Mouse (Mus musculus) cerebellum, postnatal 4 days (tissue): ENCODE data around the gene Camta2.
A peak's percentile ranks its signal among the peaks of the same experiment; 100 is the strongest.

Experiments
- DNase-seq, 2 experiments: peaks; one replicate each; pipeline ENCODE4 v3.0.0; 2022; ENCODE audit warnings: low spot score in 2 of 2, mixed read lengths in 1 of 2

The Camta2 gene

DNA sequence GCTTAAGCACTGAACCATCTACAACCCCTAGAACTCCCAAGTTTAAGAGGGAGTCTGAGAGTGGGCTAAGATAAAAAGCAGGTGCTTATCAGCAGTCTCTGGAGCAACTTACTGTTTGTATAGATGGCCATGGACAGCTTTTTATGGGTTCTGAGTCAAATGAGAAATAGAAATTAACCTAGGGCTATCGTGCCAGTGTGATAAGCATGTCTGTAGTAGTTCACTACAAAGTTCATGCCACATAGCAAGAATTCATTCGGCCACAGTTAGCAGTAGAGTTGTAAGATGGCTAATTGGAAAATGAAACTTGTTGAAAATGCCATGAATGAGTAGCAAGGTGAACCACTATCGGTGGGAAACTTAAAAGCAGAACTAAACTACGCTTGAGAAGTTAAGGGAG, 39.4 kb downstream of the Camta2 start:
- no peak for DNase-seq

DNA sequence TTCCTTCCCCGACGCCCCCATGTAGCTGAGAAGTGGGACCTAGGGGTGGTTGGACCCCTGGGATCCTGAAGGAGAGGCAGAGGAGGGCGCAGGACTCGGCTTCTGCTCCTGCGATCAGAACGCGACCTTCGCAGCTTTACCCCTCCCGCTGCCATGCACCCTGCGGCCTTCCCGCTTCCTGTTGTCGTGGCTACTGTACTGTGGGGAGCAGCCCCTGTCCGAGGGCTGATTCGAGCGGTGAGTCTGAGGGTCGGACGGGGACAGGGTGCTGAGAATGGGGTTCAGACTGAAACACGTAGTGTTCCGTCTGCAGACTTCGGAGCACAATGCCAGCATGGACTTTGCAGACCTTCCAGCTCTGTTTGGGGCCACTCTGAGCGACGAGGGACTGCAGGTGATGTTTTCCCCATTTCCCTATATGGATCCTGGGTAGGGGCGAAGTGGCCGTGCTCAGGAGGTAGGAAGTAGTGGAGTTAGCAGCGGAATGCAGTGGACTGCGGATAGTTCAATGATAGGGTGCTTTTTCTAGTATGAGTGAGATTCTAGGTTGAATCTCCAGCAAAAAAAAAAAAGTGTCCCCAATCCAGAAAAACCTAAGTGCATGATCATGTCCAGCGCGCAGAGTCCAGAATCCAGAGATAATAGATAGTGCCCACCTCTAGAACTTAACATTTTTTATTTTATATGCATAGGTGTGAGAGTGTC, 40.0 kb downstream of the Camta2 start:
- DNase-seq, result peak in 1 of 2 experiments; percentile 29

DNA sequence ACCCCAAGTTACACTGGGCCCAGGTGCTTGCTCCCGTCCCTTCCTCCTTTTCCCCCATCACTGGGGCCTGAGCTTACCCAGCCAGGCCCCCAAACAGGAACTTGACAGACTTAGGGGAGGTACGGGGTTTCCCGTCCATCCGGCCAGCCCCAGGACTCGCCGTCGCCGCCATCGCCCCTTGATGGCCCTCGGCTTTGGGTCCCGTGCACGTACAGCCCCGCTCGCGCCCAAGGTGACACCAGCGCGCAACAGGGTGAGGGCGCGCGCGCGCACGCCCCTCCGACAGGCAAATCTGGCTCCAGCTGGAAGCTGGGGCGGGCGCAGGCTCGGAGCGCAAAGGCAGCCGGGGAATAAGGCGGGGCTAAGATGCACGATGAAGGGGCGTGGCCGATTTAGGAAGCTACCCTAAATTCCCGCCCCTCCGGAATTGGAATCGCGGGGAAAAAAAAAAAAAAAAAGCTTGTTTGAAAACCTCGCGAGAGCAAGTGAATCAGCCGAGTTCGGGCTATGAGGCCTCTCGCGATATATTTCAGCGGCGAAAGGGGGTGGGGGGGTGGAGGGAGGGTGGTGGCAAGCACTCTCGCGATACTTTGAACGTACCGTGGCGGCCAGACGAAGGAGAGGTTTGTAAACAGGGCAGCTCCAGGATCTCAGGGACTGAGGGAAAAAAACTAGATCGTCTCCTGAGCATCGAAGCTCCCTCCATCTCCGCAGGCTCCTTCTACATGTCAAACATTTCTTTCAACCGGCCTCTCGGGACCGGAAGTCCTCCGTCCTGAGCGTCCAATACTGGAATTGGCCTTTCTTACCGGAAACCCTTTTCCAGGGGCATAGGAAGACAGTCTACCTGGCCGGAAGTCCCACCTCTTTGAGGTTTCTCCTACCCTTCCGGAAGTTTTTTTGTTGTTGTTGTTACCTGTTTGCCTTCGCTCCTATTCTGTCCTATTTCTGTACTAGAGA, 40.9 kb downstream of the Camta2 start, which contains the start of the genes Rnf167 and Slc25a11:
Rnf167 (plus strand) TSS at position 545 of the 960 bp plus-strand sequence.
Slc25a11 (minus strand) TSS at position 789 of the 960 bp plus-strand sequence.
- DNase-seq, result peak; percentile 86 to 95

DNA sequence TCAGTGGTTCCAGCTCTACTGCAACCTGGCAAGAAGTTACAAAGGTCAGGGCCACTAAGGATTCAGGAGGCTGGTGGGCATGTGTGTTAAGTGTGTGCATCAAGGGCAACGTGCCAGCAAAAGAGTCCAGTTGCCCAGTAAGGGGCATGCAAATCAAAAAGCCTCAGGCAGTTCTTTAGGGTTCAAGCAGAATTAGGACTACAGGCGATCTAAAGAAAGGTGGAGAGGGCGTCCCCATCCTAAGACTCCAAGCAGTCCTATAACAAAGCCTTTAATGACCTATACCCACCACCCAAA, 41.7 kb downstream of the Camta2 start:
- DNase-seq, result peak in 1 of 2 experiments; percentile 26

DNA sequence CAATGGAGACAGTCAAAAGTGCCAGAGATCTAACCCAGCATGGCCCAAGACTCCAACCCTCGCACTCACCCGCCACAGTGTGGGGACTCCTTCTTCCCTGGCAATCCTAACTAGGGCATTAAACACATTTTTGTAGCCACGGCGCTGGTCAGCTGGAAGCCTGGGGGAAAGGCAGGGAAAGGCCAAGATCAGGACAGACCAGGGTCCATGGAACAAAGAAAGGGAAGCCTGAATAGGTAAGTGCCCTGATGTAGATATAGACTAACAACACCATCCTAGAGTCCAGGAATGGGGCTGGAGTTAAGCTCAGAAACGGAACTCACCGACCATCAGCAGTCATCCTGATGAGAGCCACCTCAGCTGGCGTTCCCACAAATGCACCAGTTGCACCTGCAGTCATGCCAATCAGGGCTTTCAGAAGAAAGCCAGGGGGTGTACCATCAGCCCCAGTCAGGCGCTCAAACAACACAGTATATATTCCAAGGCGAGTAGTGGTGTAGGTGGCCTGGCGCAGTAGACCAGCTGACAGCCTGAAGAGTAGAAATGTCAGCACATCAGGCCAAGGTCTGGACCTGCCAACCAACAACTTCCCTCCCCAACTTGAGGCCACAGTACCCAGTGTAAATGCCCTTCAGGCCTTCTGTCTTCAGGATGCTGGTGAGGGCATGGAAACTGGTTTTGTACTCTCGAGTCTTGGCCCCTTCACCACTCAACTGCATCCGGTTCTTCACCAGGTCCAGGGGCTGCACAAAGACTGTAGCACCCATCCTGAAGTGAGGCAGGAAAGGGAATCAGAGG, 42.2 kb downstream of the Camta2 start:
- DNase-seq, result no peak

DNA sequence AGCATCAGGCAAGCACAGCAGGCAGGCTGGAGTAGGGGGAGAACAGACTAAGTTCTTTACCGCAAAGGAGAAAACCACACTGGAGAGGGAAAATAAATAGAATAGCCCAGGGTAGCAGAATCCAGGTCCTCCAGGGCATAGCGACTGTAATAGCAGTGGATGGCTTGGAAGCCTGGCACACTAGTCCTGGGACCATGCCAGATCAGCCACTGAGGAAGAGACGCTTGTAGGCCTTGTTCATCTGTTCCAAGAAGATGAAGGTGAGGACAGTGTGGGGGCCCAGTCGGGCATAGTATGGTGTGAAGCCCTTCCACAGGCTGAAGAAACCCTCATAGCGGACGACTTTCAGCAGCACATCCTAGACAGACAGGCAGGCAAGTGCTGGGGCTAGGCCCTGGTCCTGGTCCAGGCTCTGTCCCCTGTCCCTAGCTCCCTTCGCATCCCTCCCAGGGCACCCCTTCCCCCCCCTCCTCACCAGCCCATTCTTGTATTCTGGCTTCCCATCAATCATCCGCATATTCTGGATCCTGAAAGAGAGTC, 43.3 kb downstream of the Camta2 start:
- DNase-seq, result no peak

DNA sequence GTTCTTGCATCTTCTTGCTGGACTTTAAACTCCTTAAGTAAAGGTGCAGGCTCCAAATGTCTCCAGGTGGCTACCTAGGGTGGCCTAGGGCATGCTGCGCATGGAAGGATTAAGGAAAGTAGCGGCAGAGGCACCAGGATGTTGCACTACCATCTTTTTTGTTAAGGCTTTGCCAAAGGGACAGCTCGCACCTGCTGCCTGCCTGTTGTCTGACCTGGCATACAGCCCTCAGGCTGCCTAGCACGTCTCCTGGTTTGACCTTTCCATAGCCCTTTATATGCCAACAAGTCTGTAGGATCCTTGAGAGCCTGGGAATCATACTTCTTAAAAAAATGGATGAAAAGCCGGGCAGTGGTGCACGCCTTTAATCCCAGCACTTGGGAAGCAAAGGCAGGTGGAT, 44.9 kb downstream of the Camta2 start:
- no peak for DNase-seq

DNA sequence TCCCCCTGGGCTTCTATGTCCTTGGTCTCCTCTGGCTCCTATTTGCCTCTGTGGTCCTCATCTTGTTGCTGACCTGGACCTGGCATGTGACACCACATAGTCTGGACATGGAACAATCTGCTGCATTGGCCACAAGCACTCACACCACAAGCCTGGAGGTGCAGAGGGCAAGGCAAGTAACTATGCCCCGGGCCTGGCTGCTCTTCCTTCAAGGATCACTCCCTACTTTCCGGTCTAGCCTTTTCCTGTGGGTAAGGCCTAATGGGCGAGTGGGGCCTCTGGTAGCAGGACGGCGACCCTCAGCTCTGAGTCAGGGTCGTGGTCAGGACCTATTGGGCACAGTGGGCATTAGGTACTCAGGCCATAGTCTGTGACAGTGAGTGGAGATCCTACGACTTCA, 46.7 kb downstream of the Camta2 start:
- DNase-seq, result no peak

DNA sequence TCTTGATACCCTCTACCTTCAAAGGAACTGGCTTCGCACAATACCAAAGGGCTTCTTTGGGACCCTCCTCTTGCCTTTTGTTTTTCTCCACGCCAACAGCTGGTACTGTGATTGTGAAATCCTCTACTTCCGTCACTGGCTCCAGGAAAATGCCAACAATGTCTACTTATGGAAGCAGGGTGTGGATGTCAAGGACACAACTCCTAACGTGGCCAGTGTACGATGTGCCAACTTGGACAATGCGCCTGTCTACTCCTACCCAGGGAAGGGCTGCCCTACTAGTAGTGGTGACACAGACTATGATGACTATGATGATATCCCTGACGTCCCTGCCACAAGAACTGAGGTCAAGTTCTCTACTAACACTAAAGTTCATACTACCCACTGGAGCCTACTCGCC, 47.9 kb downstream of the Camta2 start:
- DNase-seq, result no peak

DNA sequence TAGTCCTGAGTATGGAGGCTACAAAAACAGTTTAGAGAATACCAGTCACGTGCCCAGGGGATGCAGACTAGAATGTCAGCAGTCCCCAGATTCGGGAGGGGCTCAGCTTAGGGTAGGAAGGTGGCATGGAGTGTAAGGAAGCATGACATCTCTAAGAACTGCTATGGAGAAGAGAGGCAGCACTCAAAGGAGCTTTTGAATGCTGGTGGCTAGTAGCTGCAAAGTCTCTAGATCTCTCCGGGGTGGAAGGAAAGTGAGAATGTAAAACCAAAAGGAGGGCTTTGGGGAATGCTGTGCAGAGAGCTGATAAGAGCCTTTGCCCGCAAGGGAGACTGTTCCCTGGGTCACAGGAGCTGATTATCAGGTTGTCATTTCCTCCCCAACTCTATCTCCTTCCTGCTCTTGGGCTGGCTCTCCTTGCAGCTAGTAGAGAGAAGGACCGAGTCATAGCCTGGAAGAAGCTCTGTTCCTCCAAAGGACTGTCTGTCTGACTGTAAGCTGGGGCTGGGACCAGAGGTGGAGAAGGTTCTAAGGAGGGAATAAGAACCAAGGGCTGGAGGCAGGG, 49.1 kb downstream of the Camta2 start, which contains the start of gene Gp1ba:
Gp1ba (plus strand) TSS at position 409 of the 565 bp plus-strand sequence.
- no peak for DNase-seq

DNA sequence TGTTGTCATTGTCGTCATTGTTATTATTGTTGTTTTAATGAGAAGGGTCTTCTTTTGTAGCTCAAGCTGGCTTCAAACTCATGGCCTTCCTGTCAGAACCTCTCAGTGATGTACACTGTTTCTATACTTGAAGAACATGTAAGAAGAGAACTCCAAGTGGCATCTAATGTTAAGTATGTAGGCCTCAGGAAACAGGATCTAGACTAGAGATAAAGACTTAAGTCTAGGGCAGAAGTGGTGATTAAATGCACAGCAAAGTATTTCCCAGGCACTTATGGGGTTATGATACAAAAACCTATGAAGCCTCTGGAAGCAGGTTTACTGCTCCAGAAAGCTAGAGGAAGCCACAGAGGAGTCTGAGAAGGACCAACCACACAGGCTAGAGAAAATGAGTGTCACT, 49.6 kb downstream of the Camta2 start:
- no peak for DNase-seq

DNA sequence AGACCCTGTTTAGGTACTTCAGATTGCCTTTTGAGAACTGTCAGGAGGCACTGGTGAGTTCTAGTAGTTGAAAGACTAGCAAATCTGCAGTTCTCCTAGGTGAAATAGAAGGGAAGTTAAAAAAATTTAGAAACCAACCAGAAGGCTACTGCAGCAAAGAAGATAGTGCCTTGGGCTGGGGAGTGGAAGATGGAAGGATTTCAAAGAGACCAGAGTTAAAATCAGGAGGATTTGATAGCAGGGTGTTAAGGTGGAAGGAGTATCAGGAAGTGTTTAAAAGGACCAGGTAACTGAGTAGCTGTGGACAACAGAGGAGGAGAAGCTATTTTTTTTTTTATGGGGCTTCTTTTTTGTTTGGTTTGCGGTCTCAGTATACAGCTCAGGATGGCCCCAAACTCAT, 50.1 kb downstream of the Camta2 start:
- no peak for DNase-seq

DNA sequence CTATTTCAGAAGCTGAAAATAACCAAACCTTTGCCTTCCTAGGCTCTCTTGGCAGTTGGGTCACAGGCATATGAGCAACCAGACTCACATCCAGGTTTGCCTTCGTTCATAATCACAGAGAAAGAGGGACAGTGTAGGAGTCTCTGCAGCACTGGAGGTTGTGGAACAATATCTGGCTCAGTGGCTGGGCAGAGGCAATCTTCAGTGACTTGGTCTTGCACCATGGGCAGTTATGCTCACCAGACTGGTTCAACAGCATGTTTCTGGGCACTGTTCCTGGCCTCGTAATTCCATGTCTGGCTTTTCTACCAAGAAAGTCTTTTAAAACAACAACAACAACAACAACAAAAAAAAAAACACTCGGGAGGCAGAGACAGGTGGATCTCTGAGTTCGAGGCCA, 52.3 kb downstream of the Camta2 start:
- DNase-seq, result no peak

DNA sequence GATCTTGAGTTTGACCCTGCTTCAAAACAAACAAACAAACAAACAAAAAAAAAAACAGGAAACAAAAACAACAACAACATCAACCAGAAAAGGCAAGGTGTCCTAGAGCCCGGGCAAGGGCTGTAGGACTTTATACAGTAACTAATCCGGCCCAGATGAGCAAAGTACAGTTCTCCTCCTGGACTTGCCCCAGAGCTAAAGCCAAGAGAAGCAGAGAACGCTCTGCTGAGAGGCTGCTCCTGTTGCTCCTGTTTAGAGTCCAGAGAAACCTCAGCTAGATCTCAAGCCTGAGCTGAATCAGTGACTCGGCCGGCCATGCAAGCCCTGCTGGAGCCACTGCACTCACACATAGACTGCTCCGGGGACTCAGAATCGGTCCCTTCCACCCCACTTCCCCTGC, 57.8 kb downstream of the Camta2 start:
- no peak for DNase-seq

DNA sequence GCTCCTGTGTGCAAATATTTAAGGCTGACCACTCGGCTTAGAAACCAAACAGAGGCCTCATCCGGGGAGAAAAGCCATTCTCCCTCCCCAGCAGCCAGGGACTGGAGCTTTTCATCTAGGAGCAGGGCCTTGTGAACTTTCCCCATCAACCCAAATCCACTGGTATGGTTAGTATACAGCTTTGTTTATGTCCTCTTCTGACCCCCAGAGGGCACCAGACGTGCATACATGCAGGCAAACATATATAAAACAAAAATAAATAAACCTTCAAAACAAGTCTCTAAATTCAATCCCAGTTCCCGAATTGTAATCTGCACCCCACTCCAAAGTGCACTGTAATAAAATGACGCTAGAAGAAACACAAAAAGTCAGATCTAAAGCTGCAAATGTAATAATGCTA, 58.3 kb downstream of the Camta2 start:
- DNase-seq, result no peak

DNA sequence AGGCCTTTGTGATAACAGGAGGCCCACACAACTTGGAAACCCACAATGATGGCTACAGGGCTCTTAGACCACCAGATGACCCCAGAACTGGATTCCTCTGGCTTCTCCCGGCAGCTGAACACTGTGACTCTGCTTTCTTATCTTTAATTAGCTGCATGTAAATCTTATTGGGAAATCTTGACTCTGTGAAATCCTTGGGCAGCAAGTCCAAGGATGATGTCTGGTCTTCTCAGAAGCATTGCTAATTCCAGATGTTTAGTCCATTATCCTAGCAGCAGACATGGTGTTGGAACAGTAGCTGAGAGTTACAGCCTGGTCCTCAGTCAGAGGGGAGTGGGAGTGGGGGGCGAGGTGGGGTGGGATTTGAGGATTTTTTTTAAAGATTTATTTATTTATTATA, 59.5 kb downstream of the Camta2 start:
- no peak for DNase-seq

DNA sequence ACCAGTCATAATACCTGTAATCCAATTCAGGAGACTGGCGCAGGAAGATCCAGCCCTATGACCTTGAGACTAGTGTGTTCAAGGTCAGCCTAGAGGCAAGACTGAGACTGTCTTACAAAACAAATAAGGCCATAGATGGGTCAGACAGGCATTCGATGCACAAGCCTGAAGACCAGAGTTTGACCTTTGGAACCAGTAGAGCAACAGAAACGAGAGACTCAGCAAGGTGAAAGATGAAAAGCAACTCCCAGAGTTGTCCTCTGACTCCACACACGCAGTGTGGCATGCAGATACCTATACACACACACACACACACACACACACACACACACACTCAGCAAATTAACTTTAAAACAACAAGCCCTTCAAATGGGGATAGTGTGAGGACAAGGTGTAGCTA, 61.0 kb downstream of the Camta2 start:
- no peak for DNase-seq

DNA sequence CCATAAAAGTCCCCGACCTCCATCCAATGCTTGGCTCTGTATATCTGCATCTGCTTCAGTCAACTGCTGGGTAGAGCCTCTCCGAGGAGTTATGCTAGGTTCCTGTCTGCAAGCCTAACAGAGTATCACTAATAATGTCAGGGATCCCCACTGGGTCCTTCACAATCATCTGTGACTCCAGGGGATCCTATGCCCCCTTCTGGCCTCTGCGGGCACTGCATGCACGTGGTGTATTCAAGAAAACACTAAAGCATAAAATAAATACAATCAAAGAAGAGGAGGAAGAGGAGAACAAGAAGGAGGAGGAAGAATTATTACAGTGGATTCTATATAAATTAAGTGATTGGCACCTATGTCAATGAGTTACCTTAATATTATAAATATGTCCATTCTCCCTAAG, 62.4 kb downstream of the Camta2 start:
- peak in 1 of 2 experiments; percentile 50 for DNase-seq

DNA sequence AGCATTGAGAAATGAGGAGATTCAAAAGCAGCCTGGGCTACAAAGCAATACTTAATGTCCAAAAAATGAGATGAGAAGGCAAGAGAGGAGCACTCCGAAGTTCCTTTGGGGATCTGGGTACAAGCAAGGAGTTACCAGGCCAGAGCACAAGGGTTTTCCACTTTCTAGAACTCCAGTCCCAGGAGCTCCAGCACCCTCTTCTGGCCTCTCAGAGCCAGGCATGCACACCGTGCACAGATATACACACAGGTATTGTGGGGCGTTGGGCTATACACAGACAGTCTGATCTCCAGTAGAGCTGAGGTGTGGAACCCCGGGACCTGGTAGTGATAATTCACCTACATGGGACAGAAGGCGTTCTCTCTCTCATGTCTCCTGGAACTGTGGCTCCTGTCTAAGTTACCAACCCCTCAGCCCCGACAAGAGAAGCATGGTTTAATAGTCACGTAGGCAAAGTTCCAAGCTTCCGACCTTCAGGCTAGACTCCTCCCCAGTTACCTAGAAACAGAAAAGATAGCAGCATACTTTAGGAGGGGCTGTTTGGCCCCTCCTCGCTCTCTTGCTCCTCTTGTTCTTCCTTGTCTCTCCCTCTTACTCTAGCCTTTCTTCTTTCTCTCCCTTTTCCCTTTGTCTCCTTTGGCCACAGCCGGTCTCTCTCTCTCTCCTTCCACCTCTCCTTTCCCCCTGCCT, 64.7 kb downstream of the Camta2 start:
- no peak for DNase-seq

DNA sequence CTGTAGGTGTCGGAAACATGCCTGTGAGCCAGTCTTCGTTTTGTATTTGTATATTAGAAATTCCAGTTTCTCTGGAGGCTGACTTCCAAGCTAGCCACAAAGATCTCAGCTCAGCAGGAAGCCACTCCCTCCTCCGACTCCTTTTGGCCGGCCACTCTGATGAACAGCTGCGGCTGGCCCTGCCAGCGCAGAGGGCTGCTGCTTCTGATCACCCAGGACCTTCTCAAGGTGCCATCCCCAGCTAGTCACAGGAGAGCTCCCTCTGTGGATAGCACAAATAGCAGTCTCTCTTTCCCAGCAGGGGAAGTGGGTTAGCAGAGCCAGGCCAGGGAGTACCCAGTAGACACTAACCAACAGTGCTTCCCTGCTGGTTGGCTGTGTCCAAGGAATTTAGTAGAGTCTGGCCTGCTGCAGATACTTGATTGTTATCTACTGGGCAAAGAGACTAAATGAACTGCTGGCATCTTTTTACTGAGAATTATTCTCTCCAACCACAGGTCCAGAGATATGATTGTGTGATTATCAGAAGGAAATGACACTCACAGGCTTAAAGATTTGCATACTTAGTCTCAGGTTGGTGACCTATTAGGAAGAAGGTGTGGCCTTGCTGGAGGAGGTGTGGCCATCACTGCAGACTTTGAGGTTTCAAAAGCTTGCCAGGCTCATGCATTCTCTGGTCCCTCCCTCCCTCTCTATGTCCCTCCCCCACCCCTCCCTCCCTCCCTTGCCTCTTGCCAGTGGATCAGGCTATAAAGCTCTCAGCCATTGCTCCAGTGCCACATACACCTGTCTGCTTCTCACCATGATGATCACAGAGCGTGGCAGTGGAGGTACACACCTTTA, 65.7 kb downstream of the Camta2 start:
- DNase-seq, result no peak
